Mouse (Mus musculus): ENCODE results near the gene Rpa3. TPM values are rescaled to one million over a fixed set of nuclear protein-coding genes. Genes with fewer than 3 reads are reported as not detected.
A peak's percentile ranks its signal among the peaks of the same experiment; 100 is the strongest.

Gene Rpa3
- polyA plus RNA-seq, 1 experiment, result 5.0 TPM

GRCm38 (mm10) chr6:8271047-8271446 lies 12.1 kb upstream of the Rpa3 start:
- no peaks in the 10 kb centered on the region for H3K36me3 ChIP-seq (ENCODE audit: control insufficient read depth, insufficient read depth, low read length)
- TF ChIP-seq POLR2A (IDR thresholded peaks at IDR 0.05; ENCODE audit: low read depth, low read length) (no peak), CTCF (conservative IDR thresholded peaks at IDR 0.05; ENCODE audit: insufficient read depth, insufficient read length, low read depth, low read length) (no peak)
- H3K27me3 ChIP-seq (replicated peaks; ENCODE audit: control insufficient read depth, insufficient read depth, low read length), result no peaks in the 10 kb centered on the region
- WGBS, result 80% methylated on average over 3 of the region's 3 CpGs
- peaks cover 3% of the 10 kb centered on the region; the same call in 1 of the 2 replicates for H3K4me1 ChIP-seq (ENCODE audit: control insufficient read depth, insufficient read depth, low read length)
- no peak overlapping the region for H3K27ac ChIP-seq (ENCODE audit: insufficient read depth, low read depth, low read length)
- peak; percentile 8 for DNase-seq
- H3K4me3 ChIP-seq (ENCODE audit: insufficient read depth, low read depth, low read length), result no peak overlapping the region

GRCm38 (mm10) chr6:8259667-8260044 lies 683 bp upstream of the Rpa3 start:
- under 1% methylated on average over 8 of the region's 8 CpGs for WGBS
- Histone ChIP-seq H3K27ac (ENCODE audit: insufficient read depth, low read depth, low read length) (peak overlapping the region; percentile 78), H3K4me1 (ENCODE audit: control insufficient read depth, insufficient read depth, low read length) (peaks cover 2% of the 10 kb centered on the region; the same call in 1 of the 2 replicates), H3K36me3 (ENCODE audit: control insufficient read depth, insufficient read depth, low read length) (no peaks in the 10 kb centered on the region), H3K27me3 (replicated peaks; ENCODE audit: control insufficient read depth, insufficient read depth, low read length) (no peaks in the 10 kb centered on the region), H3K4me3 (ENCODE audit: insufficient read depth, low read depth, low read length) (peak overlapping the region; percentile 75)
- no peak for TF ChIP-seq CTCF (conservative IDR thresholded peaks at IDR 0.05; ENCODE audit: insufficient read depth, insufficient read length, low read depth, low read length)
- no peak for TF ChIP-seq POLR2A (IDR thresholded peaks at IDR 0.05; ENCODE audit: low read depth, low read length)
- DNase-seq, result no peak

- H3K27me3 ChIP-seq (replicated peaks; ENCODE audit: control insufficient read depth, insufficient read depth, low read length), result no peaks in the 10 kb centered on the region
- H3K27ac ChIP-seq (ENCODE audit: insufficient read depth, low read depth, low read length), result peak overlapping the region; percentile 54; the same call in 1 of the 2 replicates
- TF ChIP-seq CTCF (conservative IDR thresholded peaks at IDR 0.05; ENCODE audit: insufficient read depth, insufficient read length, low read depth, low read length) (no peak), POLR2A (IDR thresholded peaks at IDR 0.05; ENCODE audit: low read depth, low read length) (no peak)
- DNase-seq, result no peak
- H3K4me1 ChIP-seq (ENCODE audit: control insufficient read depth, insufficient read depth, low read length), result peaks cover 2% of the 10 kb centered on the region; the same call in 1 of the 2 replicates
- WGBS, result 3% methylated on average over 6 of the region's 6 CpGs
- peaks cover 2% of the 10 kb centered on the region for H3K36me3 ChIP-seq (ENCODE audit: control insufficient read depth, insufficient read depth, low read length)
- H3K4me3 ChIP-seq (ENCODE audit: insufficient read depth, low read depth, low read length), result peak overlapping the region; percentile 97; the same call in 1 of the 2 replicates
Observed at GRCm38 (mm10) chr6:8258316-8258715, 657 bp downstream of the Rpa3 start.

GRCm38 (mm10) chr6:8228596-8228995 lies 30.4 kb downstream of the Rpa3 start:
- TF ChIP-seq POLR2A (IDR thresholded peaks at IDR 0.05; ENCODE audit: low read depth, low read length) (no peak), CTCF (conservative IDR thresholded peaks at IDR 0.05; ENCODE audit: insufficient read depth, insufficient read length, low read depth, low read length) (no peak)
- H3K4me3 ChIP-seq (ENCODE audit: insufficient read depth, low read depth, low read length), result no peak overlapping the region
- H3K36me3 ChIP-seq (ENCODE audit: control insufficient read depth, insufficient read depth, low read length), result no peaks in the 10 kb centered on the region; the same call in 1 of the 2 replicates
- no peaks in the 10 kb centered on the region for H3K27me3 ChIP-seq (replicated peaks; ENCODE audit: control insufficient read depth, insufficient read depth, low read length)
- H3K27ac ChIP-seq (ENCODE audit: insufficient read depth, low read depth, low read length), result no peak overlapping the region
- WGBS, result 90% methylated on average over 3 of the region's 3 CpGs
- H3K4me1 ChIP-seq (ENCODE audit: control insufficient read depth, insufficient read depth, low read length), result no peaks in the 10 kb centered on the region
- no peak for DNase-seq

GRCm38 (mm10) chr6:8227035-8227434 lies 31.9 kb downstream of the Rpa3 start:
- no peak for DNase-seq
- Histone ChIP-seq H3K4me3 (ENCODE audit: insufficient read depth, low read depth, low read length) (no peak overlapping the region), H3K27me3 (replicated peaks; ENCODE audit: control insufficient read depth, insufficient read depth, low read length) (no peaks in the 10 kb centered on the region), H3K4me1 (ENCODE audit: control insufficient read depth, insufficient read depth, low read length) (no peaks in the 10 kb centered on the region), H3K36me3 (ENCODE audit: control insufficient read depth, insufficient read depth, low read length) (no peaks in the 10 kb centered on the region; the same call in 1 of the 2 replicates), H3K27ac (ENCODE audit: insufficient read depth, low read depth, low read length) (no peak overlapping the region)
- TF ChIP-seq CTCF (conservative IDR thresholded peaks at IDR 0.05; ENCODE audit: insufficient read depth, insufficient read length, low read depth, low read length) (no peak), POLR2A (IDR thresholded peaks at IDR 0.05; ENCODE audit: low read depth, low read length) (no peak)
- WGBS, result 83% methylated on average over 3 of the region's 3 CpGs

GRCm38 (mm10) chr6:8210661-8211060 lies 48.3 kb downstream of the Rpa3 start:
- no peak overlapping the region for H3K4me3 ChIP-seq (ENCODE audit: insufficient read depth, low read depth, low read length)
- H3K4me1 ChIP-seq (ENCODE audit: control insufficient read depth, insufficient read depth, low read length), result peaks cover 3% of the 10 kb centered on the region; the same call in 1 of the 2 replicates
- 95% methylated on average over 3 of the region's 3 CpGs for WGBS
- DNase-seq, result no peak
- H3K27ac ChIP-seq (ENCODE audit: insufficient read depth, low read depth, low read length), result no peak overlapping the region
- peaks cover 1% of the 10 kb centered on the region; the same call in 1 of the 2 replicates for H3K36me3 ChIP-seq (ENCODE audit: control insufficient read depth, insufficient read depth, low read length)
- no peaks in the 10 kb centered on the region for H3K27me3 ChIP-seq (replicated peaks; ENCODE audit: control insufficient read depth, insufficient read depth, low read length)
- TF ChIP-seq POLR2A (IDR thresholded peaks at IDR 0.05; ENCODE audit: low read depth, low read length), result no peak
- TF ChIP-seq CTCF (conservative IDR thresholded peaks at IDR 0.05; ENCODE audit: insufficient read depth, insufficient read length, low read depth, low read length), result no peak

- Histone ChIP-seq H3K4me3 (ENCODE audit: insufficient read depth, low read depth, low read length) (peak overlapping the region; percentile 87), H3K4me1 (ENCODE audit: control insufficient read depth, insufficient read depth, low read length) (peaks cover 3% of the 10 kb centered on the region; the same call in 1 of the 2 replicates), H3K27ac (ENCODE audit: insufficient read depth, low read depth, low read length) (peak overlapping the region; percentile 53), H3K36me3 (ENCODE audit: control insufficient read depth, insufficient read depth, low read length) (peaks cover 1% of the 10 kb centered on the region; the same call in 1 of the 2 replicates), H3K27me3 (replicated peaks; ENCODE audit: control insufficient read depth, insufficient read depth, low read length) (no peaks in the 10 kb centered on the region)
- no peak for DNase-seq
- no peak for TF ChIP-seq POLR2A (IDR thresholded peaks at IDR 0.05; ENCODE audit: low read depth, low read length)
- no peak for TF ChIP-seq CTCF (conservative IDR thresholded peaks at IDR 0.05; ENCODE audit: insufficient read depth, insufficient read length, low read depth, low read length)
- WGBS, result 14% methylated on average over 10 of the region's 10 CpGs
Observed at GRCm38 (mm10) chr6:8209866-8210186, 49.1 kb downstream of the Rpa3 start.
